Mouse (Mus musculus) liver (tissue): ENCODE measurements around the gene Fcrlb.
A peak's percentile ranks its signal among the peaks of the same experiment; 100 is the strongest.
"Not testable (repeated sequence)": the region's sequence is repeated elsewhere in the genome, so short reads cannot be mapped to it uniquely, and the experiment has no call there.

Experiments used
- DNase-seq: peaks from one replicate; pipeline ENCODE4 v3.0.0-alpha.2; 2020; ENCODE audit warnings: mixed read lengths

The Fcrlb gene

DNA sequence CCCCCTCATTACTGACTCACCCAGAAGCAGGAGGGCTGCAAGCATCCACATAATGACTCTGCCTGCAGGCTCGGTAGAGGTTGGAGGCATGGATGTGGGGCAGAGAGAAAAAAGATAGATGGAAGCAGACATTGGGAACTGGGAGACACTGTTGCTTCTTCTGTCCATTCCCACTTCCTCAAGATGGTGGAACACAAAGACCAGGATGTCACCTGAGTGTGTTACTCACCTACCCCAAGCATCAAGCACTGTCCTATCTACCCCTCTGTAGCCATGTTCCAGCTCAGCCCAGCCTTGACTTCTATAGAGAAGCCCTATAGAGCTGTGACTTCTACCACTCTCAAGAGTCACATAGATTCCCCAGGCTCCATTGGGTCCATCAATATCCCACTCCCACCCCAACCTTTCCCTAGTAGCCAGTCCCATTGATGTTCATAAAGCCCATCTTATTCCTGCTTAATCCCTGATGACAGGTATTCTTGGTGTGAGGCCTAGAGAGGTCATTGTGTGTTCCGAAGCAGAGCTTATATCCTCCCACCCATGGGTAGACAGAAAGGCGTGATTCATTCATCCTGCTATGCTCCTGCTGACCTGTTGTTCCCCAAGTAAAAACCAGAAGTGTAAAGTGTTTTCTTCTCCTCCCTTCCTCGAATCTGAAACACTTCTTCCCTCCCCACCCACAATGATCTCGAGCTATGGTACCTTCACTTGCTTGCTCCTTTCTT lies at the start of gene Fcrlb:
Fcrlb (minus strand) TSS at position 51 of the 725 bp plus-strand sequence.
- no peak for DNase-seq

DNA sequence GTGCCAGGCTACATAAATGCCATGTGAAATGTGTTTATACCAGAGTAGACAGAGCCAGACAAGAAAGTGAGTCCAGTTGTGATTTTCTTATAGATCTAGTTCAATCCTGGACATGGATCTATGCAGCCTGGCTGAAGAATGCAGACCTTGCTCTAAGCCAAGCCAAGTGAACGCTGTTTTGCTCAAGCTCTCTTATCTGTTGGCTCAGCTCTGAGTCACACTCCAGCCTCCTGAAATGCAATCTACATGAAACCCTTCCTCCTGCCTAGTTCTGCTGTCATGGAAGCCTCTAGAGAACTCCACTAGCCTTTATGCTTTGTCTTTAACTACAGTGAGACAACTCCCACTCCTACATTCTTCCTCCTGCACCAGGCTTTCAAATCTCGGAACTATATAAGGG lies 49.6 kb upstream of the Fcrlb start:
- no peak for DNase-seq

DNA sequence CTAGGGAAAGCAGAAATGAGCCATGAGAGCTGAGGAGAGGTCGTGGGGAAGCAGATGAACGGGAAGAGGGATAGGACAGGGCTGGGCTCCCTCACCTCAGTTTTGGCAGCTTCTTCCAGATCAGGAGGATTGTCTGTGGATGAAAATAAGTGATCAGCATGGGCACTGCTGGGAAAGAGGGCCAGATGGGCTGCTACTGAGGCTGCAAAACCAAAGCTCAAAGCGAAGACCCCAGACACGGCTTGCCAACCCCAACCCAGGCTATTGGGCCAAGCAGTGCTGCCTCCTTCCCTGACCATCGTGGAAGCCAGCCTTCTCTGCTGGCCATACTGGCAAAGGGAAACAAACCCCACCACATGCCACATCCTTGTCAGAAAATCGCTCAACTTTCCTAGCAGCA lies 48.4 kb upstream of the Fcrlb start:
- no peak for DNase-seq

DNA sequence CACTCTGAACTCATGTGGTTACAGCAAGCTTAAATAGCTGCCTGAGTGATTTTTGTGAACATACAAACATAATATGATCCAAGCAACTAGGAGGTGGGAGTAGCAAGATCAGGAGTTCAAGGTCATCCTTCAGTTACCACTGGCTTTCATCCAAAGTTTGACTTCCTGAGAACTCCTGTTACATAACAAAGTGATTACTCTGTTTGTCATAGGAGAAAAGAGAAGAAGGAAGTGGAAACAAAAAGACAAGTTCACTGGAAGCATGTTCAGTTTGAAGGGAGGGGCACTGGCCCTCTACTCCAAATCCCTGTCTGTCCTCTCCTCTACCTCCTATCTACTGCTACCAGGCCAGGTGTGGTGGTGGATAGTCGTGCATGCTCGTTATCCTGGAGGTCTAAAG lies 47.0 kb upstream of the Fcrlb start:
- DNase-seq: no peak

DNA sequence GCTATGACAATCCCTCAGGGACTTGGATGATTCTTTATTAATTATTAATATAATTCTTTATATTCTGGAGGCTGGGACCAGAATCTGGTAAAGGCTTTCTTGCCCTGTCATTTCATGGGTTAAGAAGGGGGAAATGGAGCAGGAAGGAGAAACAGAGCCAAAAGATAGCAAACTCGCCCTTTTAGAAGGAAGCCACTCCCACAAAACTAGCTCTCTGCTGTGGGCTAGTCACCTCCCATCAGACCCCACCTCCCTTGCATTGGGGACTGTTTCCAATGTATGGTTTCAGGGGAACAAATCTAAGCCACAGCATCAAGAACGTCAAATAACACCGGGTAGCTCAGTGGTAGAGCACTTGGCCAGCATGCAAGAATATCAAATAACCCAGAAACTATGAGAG lies 45.5 kb upstream of the Fcrlb start:
- DNase-seq: no peak

DNA sequence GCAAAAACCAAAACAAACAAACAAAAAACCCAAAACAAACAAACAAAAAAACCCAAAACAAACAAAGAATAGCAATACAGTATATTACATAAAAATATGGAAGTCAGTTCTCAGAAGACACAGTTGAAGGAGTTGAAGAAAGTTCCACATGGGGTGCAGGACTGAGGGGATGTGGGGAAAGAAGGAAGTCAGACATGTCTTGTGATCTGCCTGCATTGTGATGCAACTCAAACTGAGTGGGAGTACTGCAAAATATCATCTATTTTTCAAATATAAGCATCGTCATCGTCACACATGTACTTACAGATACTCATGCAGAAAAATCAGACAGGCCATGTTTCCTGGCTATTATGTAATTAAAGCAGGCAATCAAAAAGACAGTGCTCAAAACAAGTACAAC lies 40.5 kb upstream of the Fcrlb start:
- no peak for DNase-seq

DNA sequence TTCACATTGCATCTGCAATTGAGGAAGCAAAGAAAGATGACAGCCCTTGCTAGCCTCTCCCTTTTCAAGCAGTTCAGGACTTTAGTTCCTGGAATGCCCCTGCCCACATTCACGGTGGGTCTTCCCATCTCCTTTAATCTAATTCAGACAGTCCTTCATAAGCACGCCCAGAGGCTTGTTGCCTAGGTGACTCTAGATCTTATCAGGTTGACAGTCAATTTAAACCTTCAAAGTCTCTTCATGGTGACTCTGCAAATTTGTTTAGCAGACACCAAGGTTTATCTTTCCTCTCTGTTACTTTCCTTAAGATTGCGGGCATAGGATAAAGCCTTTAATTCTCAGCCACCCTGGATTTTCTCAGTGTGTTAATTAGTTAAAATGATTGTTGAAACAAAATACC lies 38.0 kb upstream of the Fcrlb start:
- peak; percentile 28 for DNase-seq

DNA sequence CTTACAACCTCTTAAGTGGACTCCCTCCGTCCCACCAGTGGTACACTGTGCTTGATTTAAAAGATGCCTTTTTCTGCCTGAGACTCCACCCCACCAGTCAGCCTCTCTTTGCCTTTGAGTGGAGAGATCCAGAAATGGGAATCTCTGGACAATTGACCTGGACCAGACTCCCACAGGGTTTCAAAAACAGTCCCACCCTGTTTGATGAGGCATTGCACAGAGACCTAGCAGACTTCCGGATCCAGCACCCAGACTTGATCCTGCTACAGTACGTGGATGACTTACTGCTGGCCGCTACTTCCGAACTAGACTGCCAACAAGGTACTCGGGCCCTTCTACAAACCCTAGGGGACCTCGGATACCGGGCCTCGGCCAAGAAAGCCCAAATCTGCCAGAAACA lies 32.2 kb upstream of the Fcrlb start:
- not testable (repeated sequence) for DNase-seq

DNA sequence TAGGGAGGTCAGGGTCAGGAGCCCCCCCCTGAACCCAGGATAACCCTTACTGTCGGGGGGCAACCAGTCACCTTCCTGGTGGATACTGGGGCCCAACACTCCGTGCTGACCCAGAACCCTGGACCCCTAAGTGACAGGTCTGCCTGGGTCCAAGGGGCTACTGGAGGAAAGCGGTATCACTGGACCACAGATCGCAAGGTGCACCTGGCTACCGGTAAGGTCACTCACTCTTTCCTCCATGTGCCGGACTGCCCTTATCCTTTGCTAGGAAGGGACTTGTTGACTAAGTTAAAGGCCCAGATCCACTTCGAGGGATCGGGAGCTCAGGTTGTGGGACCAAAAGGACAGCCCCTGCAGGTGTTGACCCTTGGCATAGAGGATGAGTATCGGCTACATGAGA lies 31.4 kb upstream of the Fcrlb start:
- DNase-seq: not testable (repeated sequence)

DNA sequence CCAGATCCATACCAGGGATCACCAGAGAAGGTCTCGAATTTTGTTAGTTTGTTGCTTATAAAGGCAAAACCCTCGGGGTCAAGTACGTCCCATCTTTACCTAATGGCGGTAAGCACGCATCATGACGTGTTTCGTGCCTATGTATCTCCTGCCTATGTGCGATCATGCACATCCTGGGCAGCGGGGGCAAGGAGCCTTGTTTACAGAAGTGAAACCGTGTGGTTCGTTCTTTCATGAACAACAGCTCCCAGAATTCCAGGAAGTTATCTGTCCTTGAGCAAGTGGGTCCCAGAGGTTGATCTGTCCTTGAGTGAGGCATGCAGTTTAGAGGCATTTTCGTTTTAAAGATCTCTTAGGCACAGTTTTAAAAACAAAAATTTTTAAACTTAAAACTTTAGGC lies 26.5 kb upstream of the Fcrlb start:
- no peak for DNase-seq

DNA sequence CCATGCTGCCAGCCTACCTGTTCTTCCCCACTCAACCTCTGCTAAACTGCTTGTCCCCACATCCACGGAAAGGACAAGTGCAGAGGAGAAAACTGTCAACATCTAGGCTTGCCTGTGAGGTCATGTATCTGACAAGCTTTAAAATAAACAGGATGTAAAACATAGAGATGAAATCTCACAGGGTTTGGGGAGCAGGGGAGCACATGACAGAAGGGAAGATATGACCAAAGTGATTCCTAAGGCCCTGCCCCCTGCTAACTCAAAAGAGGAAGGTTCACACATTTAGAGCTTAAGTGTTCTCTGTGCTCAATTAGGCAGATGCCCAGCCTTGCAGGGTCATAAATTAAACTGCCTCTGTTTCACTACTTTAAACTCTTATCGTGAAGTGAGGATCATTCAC lies 21.6 kb upstream of the Fcrlb start:
- no peak for DNase-seq

DNA sequence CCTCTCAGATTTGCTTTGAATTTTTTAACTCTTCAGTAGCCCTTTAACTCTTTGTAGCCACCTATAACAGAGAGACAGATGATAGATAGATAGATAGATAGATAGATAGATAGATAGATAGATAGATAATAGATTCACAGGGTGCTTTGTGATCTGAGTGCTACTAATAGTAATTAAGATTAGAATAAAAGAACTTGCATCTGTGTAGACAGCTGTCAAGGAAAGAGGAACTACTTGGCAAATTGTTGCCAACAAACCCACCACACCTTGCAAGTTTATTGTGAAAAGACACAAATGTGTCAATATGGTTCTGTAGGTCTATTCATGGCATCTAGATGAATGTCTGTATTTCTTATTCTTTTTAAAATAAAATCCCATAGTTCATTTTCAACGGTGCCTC lies 21.2 kb upstream of the Fcrlb start:
- no peak for DNase-seq

DNA sequence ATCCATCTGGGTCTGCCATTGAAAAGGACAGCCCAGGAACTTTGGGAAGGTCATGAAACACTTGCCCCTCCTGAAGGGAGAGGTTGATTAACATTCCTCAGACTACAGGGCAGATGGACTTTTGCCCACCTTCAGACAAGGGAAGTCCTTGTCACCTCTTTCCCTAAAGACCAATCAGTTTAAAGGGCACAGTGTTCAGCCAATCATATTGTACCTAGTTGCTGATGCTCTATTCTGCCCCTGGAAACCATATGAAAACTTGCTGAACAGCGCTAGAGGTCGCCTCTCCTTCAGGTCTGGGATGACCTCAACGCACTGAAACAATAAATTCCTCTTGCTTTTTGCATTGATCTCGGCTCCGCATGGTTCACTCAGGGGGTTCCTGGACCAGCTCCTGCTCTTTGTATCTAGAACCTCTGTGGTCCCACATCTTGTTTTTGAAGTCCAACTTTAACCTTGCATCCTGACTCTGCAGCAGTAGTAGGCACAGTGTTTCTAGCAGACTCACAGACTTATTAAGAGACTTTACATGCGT lies 20.7 kb upstream of the Fcrlb start:
- DNase-seq: no peak

DNA sequence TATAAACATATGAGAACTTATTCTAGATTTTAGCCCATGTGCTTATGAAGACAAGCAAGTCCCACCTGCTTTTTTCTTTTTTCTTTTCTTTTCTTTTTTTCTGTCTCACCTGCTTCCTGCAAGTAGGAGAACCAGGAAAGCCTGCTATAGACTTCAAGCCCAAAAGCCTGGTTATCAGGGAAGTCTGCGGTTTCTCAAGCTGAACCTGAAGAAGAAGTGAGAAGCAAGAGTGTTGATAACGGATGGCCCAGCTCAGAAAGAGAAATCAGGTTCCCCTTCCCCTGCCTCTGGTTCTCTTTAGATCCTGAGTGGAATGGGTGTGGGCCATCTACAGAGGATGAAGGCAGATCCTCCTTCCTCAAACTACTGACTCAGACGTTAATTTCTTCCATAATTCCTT lies 19.3 kb upstream of the Fcrlb start:
- no peak for DNase-seq

DNA sequence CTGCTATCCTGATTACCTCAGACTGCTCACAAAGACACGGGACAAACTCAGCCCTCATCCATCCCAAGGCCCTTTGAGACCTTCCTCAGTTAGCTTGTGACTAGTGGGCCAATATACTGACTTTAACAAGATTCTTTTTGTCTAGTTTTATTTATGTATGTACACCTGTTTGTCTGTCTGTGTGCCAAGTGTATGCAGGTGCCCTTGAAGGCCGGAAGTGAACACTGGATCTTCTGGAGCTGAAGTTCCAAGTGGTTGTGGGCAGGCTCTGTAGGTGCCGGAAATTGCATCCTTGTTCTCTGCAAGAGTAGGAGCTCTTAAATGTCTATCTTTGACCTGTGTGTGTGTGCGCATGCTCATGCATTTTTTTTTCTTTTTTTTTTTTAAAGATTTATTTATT lies 16.5 kb upstream of the Fcrlb start:
- DNase-seq: no peak

DNA sequence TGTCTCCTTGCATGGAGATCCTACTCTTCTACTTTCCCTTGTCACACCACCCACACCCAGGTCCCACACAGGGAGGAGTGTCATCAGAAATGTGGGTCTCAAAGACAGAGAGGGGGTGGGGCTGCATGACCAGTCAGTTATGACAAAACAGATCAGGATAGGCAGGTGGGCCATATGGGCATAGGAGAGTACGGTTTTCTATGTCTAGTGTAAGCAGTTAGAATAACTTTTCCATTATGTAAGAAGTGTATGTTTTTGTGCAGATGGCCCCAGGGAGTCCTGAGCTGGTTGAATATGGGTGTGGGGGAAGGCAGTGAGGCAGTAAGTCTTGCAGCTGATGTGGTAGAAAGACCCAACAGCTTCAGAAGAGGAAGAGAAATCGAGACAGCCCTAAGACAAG lies 15.7 kb upstream of the Fcrlb start:
- no peak for DNase-seq

DNA sequence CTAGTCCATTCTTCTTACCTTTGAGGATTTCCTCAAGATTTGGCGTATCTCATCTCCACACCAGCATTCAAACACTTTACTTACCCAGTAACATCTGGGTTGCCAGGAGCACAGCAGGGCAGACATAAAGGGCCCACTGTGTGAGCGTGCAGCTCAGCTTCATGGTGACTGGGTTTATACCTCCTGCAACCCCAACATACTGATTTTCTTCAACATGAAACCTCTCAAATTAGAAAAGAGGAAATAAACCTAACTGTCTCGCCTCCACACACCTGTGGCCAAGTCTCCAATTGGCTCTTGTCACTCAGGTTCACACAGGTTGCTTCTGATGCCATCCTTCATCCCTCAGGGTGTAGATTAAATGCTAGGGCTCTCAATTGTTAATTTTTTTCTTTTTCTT lies 14.6 kb upstream of the Fcrlb start, which contains the start of gene Fcrla:
Fcrla (minus strand) TSS at position 206 of the 400 bp plus-strand sequence.
- DNase-seq: no peak

DNA sequence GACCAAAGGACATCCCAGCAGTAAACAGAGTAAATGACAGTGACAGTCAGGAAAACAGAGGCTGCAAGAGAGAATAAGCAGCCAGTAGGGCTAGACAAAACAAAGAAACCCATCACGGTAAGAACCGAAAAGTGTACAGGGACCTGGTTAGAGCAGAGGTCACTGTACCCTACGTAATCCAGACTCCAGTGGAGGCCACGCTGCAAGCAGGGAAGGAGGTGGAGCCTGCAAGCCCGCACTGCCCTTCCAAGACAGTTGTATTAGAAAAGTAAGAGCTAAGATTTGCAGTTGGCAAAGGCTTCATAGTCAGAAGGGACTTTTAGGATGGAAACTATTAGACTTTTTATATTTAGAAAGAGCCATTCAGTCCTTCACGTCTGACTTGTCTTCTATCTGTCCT lies 14.2 kb upstream of the Fcrlb start:
- no peak for DNase-seq

DNA sequence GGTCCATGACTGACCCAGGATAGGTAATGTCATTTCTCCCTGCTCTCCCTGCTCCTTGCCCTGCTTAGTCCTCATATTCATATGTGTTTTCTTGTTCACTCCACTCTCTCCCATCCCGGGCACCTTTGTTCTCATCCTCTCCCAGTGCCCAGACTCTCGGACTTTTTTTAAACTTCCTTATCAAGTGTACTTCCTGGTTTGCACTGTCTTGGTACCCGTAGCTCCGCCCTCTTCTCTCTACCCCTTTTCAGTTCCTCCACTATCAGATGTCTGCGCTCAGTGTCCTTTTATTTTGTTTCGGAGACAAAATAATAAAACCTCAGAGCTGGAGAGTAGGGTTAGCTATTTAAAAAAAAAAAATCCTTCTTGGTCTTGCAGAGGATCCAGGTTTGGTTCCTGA lies 11.7 kb upstream of the Fcrlb start:
- DNase-seq: peak; percentile 45

DNA sequence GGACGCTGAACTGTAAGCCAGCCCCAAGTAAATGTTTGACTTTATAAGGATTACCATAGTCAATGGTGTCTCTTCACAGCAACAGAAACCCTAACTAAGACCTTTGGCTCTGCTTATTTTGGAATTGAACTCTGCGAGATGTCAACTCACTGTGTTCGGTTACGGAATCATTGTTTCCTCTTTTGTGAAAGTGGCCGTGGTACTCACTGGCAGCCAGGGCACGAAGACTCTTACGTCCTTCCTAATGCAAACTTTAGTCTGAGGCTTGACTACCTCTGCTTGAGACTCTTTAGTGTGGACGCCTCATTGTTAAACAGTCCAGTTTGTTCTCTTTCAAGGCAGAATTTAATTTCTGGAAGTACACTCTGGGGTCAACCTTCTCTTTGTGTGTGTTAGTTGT lies 6.6 kb upstream of the Fcrlb start:
- DNase-seq: no peak

DNA sequence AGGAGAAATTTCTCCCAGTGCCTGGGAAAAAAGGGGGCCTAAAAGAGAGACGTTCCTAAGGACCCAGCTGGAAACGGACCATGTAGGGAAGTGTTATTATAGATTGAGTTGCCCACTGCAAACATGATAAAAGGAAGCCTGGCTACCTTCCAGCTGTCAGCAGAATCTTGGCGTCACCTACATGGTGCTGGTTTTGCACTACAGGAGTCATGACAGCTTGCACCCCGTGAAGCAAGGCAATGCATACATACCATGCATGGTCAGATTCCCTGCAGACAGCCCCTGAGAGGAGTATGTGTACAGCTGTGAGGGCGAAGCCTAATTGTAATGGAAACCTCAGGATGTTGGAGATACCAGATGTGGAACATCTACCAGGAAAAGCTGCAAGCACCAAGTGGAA lies 2.9 kb upstream of the Fcrlb start:
- no peak for DNase-seq

DNA sequence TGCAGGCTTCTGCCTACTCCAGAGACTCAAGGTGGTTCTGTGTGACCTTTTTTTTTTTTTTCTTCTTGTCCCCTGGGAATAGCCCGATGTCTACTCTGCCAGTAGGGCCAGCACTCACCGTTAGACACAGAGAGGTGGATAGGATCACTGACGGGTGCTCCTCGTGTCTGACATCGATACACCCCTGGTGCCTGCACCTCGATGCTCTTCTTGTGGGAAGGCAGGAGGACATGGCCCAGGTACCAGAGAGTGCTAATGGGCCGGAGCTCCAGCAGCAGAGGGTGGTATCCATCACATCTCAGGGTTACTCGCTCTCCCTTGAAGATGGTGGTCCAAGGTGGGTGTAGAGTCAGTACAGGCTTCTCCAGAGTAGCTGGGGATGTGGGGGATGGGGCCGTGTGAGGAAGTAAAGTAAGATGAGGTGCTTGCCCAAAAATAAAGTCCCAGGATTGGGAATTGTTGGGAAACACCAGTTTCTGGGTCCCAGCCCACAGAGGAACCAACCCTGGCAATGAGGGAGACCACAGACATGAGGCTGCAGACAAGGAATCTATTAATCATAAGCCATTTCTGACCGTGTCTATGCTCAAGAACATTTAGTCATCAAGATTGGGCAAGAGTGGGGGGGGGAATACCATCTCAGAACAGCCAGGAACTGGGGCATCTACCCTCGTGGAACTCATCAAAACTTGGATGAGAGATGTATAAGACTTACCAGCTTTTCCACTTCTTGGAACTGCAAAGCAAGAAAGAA lies 657 bp downstream of the Fcrlb start:
- DNase-seq: no peak

DNA sequence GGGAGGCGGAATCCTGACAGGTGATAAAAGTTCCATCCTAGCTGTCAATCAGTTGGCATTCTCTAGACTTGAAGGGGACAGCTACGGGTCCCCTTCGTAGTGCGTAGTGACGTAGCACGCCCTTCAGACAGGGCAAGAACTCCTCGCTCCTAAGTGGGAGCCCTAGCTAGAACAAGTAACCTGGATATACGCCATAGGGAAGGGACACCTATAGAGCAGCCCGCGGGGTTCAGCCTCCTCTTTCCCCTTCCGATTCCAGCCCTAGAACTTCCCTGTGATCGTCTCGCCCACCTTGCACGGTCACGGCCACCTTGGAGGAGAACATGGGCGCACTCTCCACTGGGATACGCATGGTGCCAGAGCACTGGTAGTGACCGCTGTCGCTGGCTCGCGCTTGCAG lies 4.4 kb downstream of the Fcrlb start:
- no peak for DNase-seq

DNA sequence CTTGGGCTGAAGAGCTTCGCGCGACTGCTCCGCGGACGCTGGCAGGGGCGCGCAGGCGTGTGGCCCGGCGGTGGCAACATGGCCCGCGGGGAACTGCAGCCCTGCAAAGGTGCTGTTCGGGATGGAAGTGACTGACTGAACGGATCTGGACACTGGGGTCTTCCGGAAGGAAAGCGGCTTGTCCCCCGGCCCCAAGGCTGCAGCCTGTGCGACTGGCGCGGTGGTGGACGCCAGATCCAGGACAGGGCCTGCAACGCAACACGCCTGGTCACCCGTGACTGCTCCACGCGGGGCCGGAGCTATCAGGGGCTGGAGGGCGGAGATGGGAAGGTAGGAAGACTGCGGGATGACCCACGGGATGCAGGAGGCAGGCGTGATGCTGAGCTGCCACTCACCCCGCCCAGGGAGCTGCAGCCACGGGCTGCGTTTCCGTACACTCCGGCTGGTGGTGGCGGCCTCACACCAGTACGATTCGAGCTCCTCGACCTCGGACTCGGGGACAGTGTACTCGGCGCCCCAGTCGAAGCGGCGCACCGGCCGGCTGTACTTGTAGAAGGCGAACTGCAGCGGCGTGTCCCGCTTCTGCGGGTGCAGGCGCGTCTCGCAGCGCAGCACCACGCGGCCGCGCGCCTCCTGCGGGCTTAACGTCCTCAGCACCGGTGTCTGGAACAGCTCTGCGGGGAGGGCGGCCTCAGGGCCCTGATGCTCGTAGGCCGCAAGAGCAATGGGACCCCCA lies 5.1 kb downstream of the Fcrlb start:
- peak; percentile 35 for DNase-seq
